Mouse (Mus musculus) hematopoietic multipotent progenitor cell, adult 10-12 weeks (in vitro differentiated cells): ENCODE measurements around the gene Pdcd5. TPM values are rescaled to one million over a fixed set of nuclear protein-coding genes. Genes with fewer than 3 reads are reported as not detected.

Source experiments
- polyA plus RNA-seq: library from polyadenylated mRNA; stranded (reverse); fragments of >175 nt; gene quantifications from 2 replicates; pipeline ENCODE4 v1.2.3, GENCODE M21; 2012; ENCODE audit warnings: low replicate concordance

The Pdcd5 gene
- polyA plus RNA-seq, result 75.1 and 85.4 TPM in 2 replicates

DNA sequence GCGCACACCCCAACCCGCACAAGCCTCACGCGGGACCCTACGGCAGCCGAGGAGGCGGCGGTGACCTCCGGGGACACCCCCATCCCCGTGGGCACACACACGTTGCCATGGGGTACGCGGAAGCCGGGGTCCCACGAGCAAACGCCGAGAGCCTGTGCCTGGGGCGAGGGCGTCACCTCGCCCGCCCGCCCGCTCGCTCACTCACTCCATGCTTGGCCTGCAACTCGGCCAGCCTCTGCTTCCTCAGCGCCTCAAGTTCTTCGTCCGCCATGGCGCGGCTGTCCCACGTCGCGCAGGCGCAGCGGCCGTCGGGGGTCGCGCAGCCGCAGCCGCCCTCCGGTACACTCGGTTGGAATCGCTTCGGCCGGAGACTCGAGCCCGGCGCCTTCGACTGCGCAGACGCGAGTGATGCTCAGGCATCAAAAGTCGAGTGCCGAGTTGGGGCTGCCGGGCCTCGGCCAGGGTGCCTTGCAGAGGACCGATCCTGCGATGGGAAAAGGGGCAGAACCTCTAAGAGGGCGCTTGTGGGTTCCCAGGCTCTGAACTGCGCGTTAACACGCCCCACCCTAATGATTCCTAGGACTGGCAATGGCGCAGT lies at the start of gene Pdcd5:
Pdcd5 (minus strand) TSS at position 421 of the 598 bp plus-strand sequence.

Other genes with a start within 250 kb of the Pdcd5 start
- not detected in 2 replicates for gene Slc7a9, start 198.7 kb downstream of the Pdcd5 start, polyA plus RNA-seq
- gene Tdrd12, start 109.8 kb downstream of the Pdcd5 start, polyA plus RNA-seq, result not detected in 2 replicates
- 12.5 and 12.6 TPM in 2 replicates for gene Nudt19, start 91.2 kb downstream of the Pdcd5 start, polyA plus RNA-seq
- 0.10 and 0.15 TPM in 2 replicates for gene Rgs9bp, start 61.9 kb downstream of the Pdcd5 start, polyA plus RNA-seq
- gene Ankrd27, start 61.3 kb downstream of the Pdcd5 start, polyA plus RNA-seq, result 67.2 and 122 TPM in 2 replicates
- 6.9 and 14.4 TPM in 2 replicates for gene Dpy19l3, start 106.9 kb upstream of the Pdcd5 start, polyA plus RNA-seq
- gene Zfp507, start 155.5 kb upstream of the Pdcd5 start, polyA plus RNA-seq, result 5.2 and 8.9 TPM in 2 replicates